Mouse (Mus musculus): Measurements from ENCODE around the gene Trio.

- no peak for TF ChIP-seq EP300 (optimal IDR thresholded peaks at IDR 0.05)
- no peak for TF ChIP-seq CTCF (IDR thresholded peaks at IDR 0.05; ENCODE audit: low read depth)
These were observed 48.8 kb upstream of the Trio start for GRCm38 (mm10) chr15:28074416-28074970.

All from stomach, postnatal 0 days (tissue).